Mouse (Mus musculus): ENCODE measurements at regions not wholly inside any gene's neighbourhood (a gene's known extent, or its start where the extent isn't known, plus 50 kb on each side); places are given as distances from the start of the nearest gene placed in this dataset.

GRCm38 (mm10) chr8:126703546-126703945, 109.8 kb upstream of the Irf2bp2 start:
- TF ChIP-seq CTCF (conservative IDR thresholded peaks at IDR 0.05 in 1 of 2, IDR thresholded peaks at IDR 0.05 in 1 of 2; ENCODE audit: low read depth in 2 of 2, low read length in 2 of 2) (no peak), ZC3H11A (IDR thresholded peaks at IDR 0.05; ENCODE audit: low read depth, low read length) (no peak), RAD21 (IDR thresholded peaks at IDR 0.05; ENCODE audit: low read depth, low read length) (no peak), POLR2A (IDR thresholded peaks at IDR 0.05; ENCODE audit: low read depth, low read length) (no peak), MAX (IDR thresholded peaks at IDR 0.05; ENCODE audit: low read length) (no peak)
